ENCODE assay signal across 11 mouse cellular contexts in genomic region chr13:37104410-37105294, GRCm38 (mm10). TPM values are rescaled to one million over a fixed set of nuclear protein-coding genes. Genes with fewer than 3 reads are reported as not detected.
A peak's percentile ranks its signal among the peaks of the same experiment; 100 is the strongest.
DNase-seq lines count a peak whose midpoint lies in the region; ATAC-seq and TF ChIP-seq lines count a peak whose summit lies in the region.
"Had no signal": no experiment of that assay in that cellular context is flagged by ENCODE, and none has a peak within 500 bp of the region (broad histone marks: within the 10 kb centered on the region; RNA-seq: fewer than 3 reads in every experiment).

No protein-coding gene starts in this region.

- H3K36me3 ChIP-seq in forebrain, embryonic 10.5 days (replicated peaks) = no peaks in the 10 kb centered on the region
- no peaks in the 10 kb centered on the region for H3K36me3 ChIP-seq in forebrain, postnatal 0 days (ENCODE audit: insufficient read depth)
- H3K36me3 ChIP-seq in forebrain, embryonic 16.5 days (ENCODE audit: control insufficient read depth, insufficient read depth) = no peaks in the 10 kb centered on the region
- H3K36me3 ChIP-seq: liver, embryonic 12.5 days had no signal

- 70% methylated on average over 9 of the region's 9 CpGs for WGBS in forebrain, embryonic 10.5 days
- WGBS in forebrain, postnatal 0 days = 26% methylated on average over 9 of the region's 9 CpGs
- WGBS in bone marrow, adult 2 months = 43% methylated on average over 9 of the region's 9 CpGs
- WGBS in forebrain, embryonic 16.5 days = 23% methylated on average over 9 of the region's 9 CpGs

- ATAC-seq in forebrain, postnatal 0 days = no peak
- ATAC-seq in forebrain, embryonic 16.5 days = peak; percentile 45
- ATAC-seq in megakaryocyte, adult 5-6 weeks (ENCODE audit: poor library complexity, severe bottlenecking) = peak; percentile 83
- ATAC-seq: liver, embryonic 12.5 days had no signal

- peak overlapping the region; percentile 67; the same call in 1 of the 2 replicates for H3K27ac ChIP-seq in forebrain, embryonic 10.5 days
- no peak overlapping the region for H3K27ac ChIP-seq in forebrain, postnatal 0 days (ENCODE audit: low read depth, low read length)
- H3K27ac ChIP-seq in bone marrow, adult 2 months (ENCODE audit: control insufficient read depth, insufficient read depth, low read depth, low read length, poor library complexity) = 0 out of 2 replicates have a peak overlapping the region, but pooled peaks have one; percentile 17
- no peak overlapping the region; the same call in 1 of the 2 replicates for H3K27ac ChIP-seq in forebrain, embryonic 16.5 days (ENCODE audit: low read length)
- H3K27ac ChIP-seq: liver, embryonic 12.5 days had no signal

- TF ChIP-seq POLR2A in bone marrow, adult 2 months (IDR thresholded peaks at IDR 0.05; ENCODE audit: borderline replicate concordance, control insufficient read depth, low read depth, low read length) = no peak

- H3K4me1 ChIP-seq in forebrain, embryonic 10.5 days = peaks cover 16% of the 10 kb centered on the region
- no peaks in the 10 kb centered on the region for H3K4me1 ChIP-seq in forebrain, postnatal 0 days (ENCODE audit: insufficient read depth)
- H3K4me1 ChIP-seq in bone marrow, adult 2 months (ENCODE audit: control insufficient read depth, insufficient read depth, low read length) = peaks cover 2% of the 10 kb centered on the region; the same call in 1 of the 2 replicates
- H3K4me1 ChIP-seq in forebrain, embryonic 16.5 days (replicated peaks; ENCODE audit: control insufficient read depth, insufficient read depth, low read length) = peaks cover 7% of the 10 kb centered on the region
- H3K4me1 ChIP-seq: liver, embryonic 12.5 days had no signal

- H3K9ac ChIP-seq in forebrain, postnatal 0 days = no peak overlapping the region
- H3K9ac ChIP-seq in forebrain, embryonic 16.5 days (replicated peaks; ENCODE audit: low read depth, low read length) = no peak overlapping the region
- H3K9ac ChIP-seq: liver, embryonic 12.5 days had no signal

- no peak for TF ChIP-seq CTCF in forebrain, postnatal 0 days (IDR thresholded peaks at IDR 0.05; ENCODE audit: low read depth)
- TF ChIP-seq CTCF in bone marrow, adult 2 months (IDR thresholded peaks at IDR 0.05; ENCODE audit: control insufficient read depth, insufficient read depth, low read length) = no peak

- no peak for DNase-seq in forebrain, embryonic 10.5 days (ENCODE audit: extremely low spot score, low spot score)
- DNase-seq in forebrain, postnatal 0 days = no peak
- no peak for DNase-seq in yolk sac, embryonic 10.5 days (ENCODE audit: low spot score)
- no peak for DNase-seq in right cerebral cortex, postnatal 4 days
- DNase-seq in c-Kit-positive CD71-positive TER-119-positive erythroid progenitor cells, embryonic 14.5 days (ENCODE audit: low spot score) = no peak
- DNase-seq: kidney, postnatal 14 days; thymus, postnatal 4 days had no signal

- H3K4me2 ChIP-seq in forebrain, postnatal 0 days (ENCODE audit: low read depth) = no peak overlapping the region
- H3K4me2 ChIP-seq in forebrain, embryonic 16.5 days (ENCODE audit: low read length) = peak overlapping the region; percentile 28
- H3K4me2 ChIP-seq: liver, embryonic 12.5 days had no signal

- H3K9me3 ChIP-seq in forebrain, embryonic 10.5 days = no peaks in the 10 kb centered on the region
- H3K9me3 ChIP-seq in forebrain, postnatal 0 days (ENCODE audit: low read length) = no peaks in the 10 kb centered on the region
- no peaks in the 10 kb centered on the region for H3K9me3 ChIP-seq in forebrain, embryonic 16.5 days (ENCODE audit: control insufficient read depth, low read length)
- H3K9me3 ChIP-seq: liver, embryonic 12.5 days had no signal

- H3K4me3 ChIP-seq in forebrain, embryonic 10.5 days = peak overlapping the region; percentile 2; the same call in 1 of the 2 replicates
- H3K4me3 ChIP-seq in forebrain, postnatal 0 days (ENCODE audit: low read depth, low read length) = no peak overlapping the region
- no peak overlapping the region for H3K4me3 ChIP-seq in bone marrow, adult 2 months (replicated peaks; ENCODE audit: control insufficient read depth, low read depth, low read length)
- no peak overlapping the region for H3K4me3 ChIP-seq in forebrain, embryonic 16.5 days (replicated peaks; ENCODE audit: low read length)
- H3K4me3 ChIP-seq: liver, embryonic 12.5 days had no signal

- H3K27me3 ChIP-seq in forebrain, embryonic 10.5 days (ENCODE audit: poor library complexity, severe bottlenecking) = no peaks in the 10 kb centered on the region
- H3K27me3 ChIP-seq in forebrain, postnatal 0 days (ENCODE audit: insufficient read depth, low read length) = no peaks in the 10 kb centered on the region
- H3K27me3 ChIP-seq in forebrain, embryonic 16.5 days (replicated peaks; ENCODE audit: control insufficient read depth, insufficient read depth, low read length) = no peaks in the 10 kb centered on the region
- H3K27me3 ChIP-seq: liver, embryonic 12.5 days had no signal

RNA-seq across cellular contexts. Expression of gene F13a1, which starts 54.6 kb away (rescaled TPM):
- polyA plus RNA-seq in forebrain, embryonic 10.5 days (2016; fragmentation: Nextera tagmentation; extraction: Ambion mirVana) = 3.6 and 5.6 TPM in 2 replicates
- total RNA-seq in forebrain, postnatal 0 days (2014; rRNA removed) = 16.5 and 25.2 TPM in 2 replicates
- polyA plus RNA-seq in forebrain, postnatal 0 days (2015; fragmentation: Nextera tagmentation; extraction: Ambion mirVana) = 7.6 and 11.5 TPM in 2 replicates
- polyA plus RNA-seq in bone marrow, adult 2 months (2011; ENCODE audit: insufficient read depth, insufficient read length, low replicate concordance, missing spikeins) = 13.3 and 30.0 TPM in 2 replicates
- 11.3 and 20.5 TPM in 2 replicates for polyA plus RNA-seq in forebrain, embryonic 16.5 days (2015; fragmentation: Nextera tagmentation; extraction: Ambion mirVana)
- 915 and 932 TPM in 2 replicates for total RNA-seq in megakaryocyte, adult 5-6 weeks (2015)
- total RNA-seq in megakaryocyte, adult 5-6 weeks (2017) = 1,582 and 1,657 TPM in 2 replicates

Comparison
In these comparisons a context has a peak if more than half of its experiments do, and no peak if none do; other contexts are left out.
1. H3K27ac ChIP-seq: peak in forebrain, embryonic 10.5 days (single experiment) and bone marrow, adult 2 months (single experiment); none in forebrain, postnatal 0 days (single experiment) and forebrain, embryonic 16.5 days (single experiment).